Mouse (Mus musculus) intestine, postnatal 0 days (tissue): ENCODE results near the gene Hoxc4. TPM values are rescaled to one million over a fixed set of nuclear protein-coding genes. Genes with fewer than 3 reads are reported as not detected.
A peak's percentile ranks its signal among the peaks of the same experiment; 100 is the strongest.

Experiments
- ATAC-seq: fragments of 200-750 bp; cut with Nextera tagmentation; 2 replicates; pipeline ENCODE4 v1.8.0; 2017; ENCODE audit warnings: mild to moderate bottlenecking, moderate TSS enrichment, moderate library complexity
- H3K27ac ChIP-seq: fragments of 300-500 bp; sonication (generic); 2 replicates; pipeline ENCODE4 v1.5.1; 2014; ENCODE audit warnings: mild to moderate bottlenecking, low read depth, low read length, moderate library complexity
- H3K27me3 ChIP-seq: fragments of 300-500 bp; sonication (generic); replicated peaks from 2 replicates; pipeline ENCODE4 v1.6.1; 2014; ENCODE audit warnings: low read length, mixed read lengths; ENCODE audit not compliant: control insufficient read depth, insufficient read depth
- H3K36me3 ChIP-seq: fragments of 300-500 bp; sonication (generic); 2 replicates; pipeline ENCODE4 v1.6.1; 2014; ENCODE audit warnings: mild to moderate bottlenecking, moderate library complexity; ENCODE audit not compliant: control insufficient read depth, insufficient read depth
- H3K4me1 ChIP-seq: fragments of 300-500 bp; sonication (generic); replicated peaks from 2 replicates; pipeline ENCODE4 v1.6.1; 2014; ENCODE audit warnings: antibody characterized with exemption, low read length, mixed read lengths; ENCODE audit not compliant: control insufficient read depth, insufficient read depth
- H3K4me2 ChIP-seq: fragments of 300-500 bp; sonication (generic); replicated peaks from 2 replicates; pipeline ENCODE4 v1.6.1; 2014; ENCODE audit warnings: low read depth, mild to moderate bottlenecking, moderate library complexity
- H3K4me3 ChIP-seq: fragments of 300-500 bp; sonication (generic); 2 replicates; pipeline ENCODE4 v1.5.1; 2014; ENCODE audit warnings: low read depth, low read length
- H3K9ac ChIP-seq: fragments of 300-500 bp; sonication (generic); 2 replicates; pipeline ENCODE4 v1.6.1; 2014; ENCODE audit warnings: mild to moderate bottlenecking, low read depth, low read length
- H3K9me3 ChIP-seq: fragments of 300-500 bp; sonication (generic); 2 replicates; pipeline ENCODE4 v1.6.1; 2016; ENCODE audit warnings: mixed run types; ENCODE audit not compliant: control insufficient read depth
- CTCF ChIP-seq: sonication (generic); IDR thresholded peaks from 2 replicates; pipeline ENCODE4 v1.5.1; 2016; ENCODE audit warnings: low read depth, mild to moderate bottlenecking, control low read depth, antibody characterized with exemption, moderate library complexity
- WGBS: fragments of 180-500 bp; shearing (Covaris S2); extraction: QIAGEN DNeasy Blood & Tissue Kit; methylation state at CpG from one replicate; pipeline ENCODE4 v1.1.7; 2014; 5-methylcytosine and 5-hydroxymethylcytosine counted together
- polyA plus RNA-seq: library from polyadenylated mRNA; unstranded; fragments of >200 nt; fragmentation: Nextera tagmentation; extraction: Ambion mirVana; gene quantifications from 2 replicates; pipeline ENCODE4 v1.2.1, GENCODE M21; 2015

Gene Hoxc4
- polyA plus RNA-seq, 1 experiment from 2014 or later: 4.8 TPM

DNA sequence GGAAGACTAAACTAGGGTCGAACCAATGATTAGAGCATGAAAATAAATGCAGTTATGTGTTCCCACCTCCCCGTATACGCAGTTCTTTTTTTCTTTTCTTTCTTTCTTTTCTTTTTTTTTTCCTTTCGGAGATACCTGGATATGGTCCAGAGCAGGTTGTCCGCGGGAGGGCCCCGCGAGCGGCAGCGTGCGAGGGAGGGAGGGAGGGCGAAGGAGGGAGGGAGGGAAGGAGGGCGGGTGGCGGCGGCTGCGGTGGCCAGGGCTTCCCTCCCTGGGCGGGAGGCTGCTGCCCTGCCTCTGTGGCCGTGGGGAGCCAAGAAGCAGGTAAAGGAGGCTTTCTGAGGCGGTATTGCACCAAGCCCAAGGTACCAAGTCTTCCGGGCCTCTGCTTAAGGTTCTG, 42.6 kb upstream of the Hoxc4 start, which contains the start of gene Hoxc9:
Gene Hoxc9 (plus strand): TSS at position 269 of the 400 bp plus-strand sequence.
- peaks cover 99% of the 10 kb centered on the region for H3K27me3 ChIP-seq

DNA sequence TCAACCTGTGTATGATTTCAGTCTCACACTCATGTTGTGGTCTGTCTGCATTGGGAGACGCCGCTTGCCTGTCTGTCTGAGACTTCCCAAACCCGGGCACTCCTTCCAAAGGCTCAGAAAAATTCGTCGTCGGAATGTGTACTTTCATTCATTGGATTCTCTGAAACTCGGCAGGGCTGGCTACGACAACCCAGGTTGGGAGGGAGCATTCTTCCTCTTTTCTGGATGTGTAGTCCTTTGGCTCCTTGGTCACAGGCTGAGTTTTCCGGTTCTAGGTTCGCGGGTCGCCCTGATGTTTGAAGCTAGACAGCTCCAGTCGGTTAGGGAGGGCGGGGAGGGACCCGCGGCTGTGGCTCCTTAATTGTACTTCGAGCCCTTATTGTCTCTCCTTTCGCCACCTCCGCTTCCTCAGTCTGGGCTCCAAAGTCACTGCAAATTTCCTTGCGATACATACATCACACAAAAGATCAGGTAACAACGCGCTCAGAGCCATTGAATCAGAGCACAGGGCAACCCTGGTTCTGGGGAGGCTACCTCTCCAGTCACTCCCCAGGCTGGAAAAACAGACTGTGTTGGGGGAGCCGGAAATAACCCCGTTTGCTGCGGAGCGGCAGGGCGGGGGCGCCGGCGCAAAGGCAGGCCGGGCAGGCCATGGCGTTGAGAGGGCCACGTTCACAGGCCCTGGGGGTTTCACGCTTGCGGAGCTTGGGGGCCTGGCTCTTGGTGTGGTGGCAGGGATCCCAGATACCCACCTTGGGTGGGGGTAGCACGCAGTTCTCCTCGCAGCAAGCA, 41.9 kb upstream of the Hoxc4 start:
- Histone ChIP-seq H3K9ac (no peak overlapping the region), H3K4me3 (peak overlapping the region; percentile 29), H3K4me1 (no peaks in the 10 kb centered on the region), H3K27ac (no peak overlapping the region), H3K9me3 (no peaks in the 10 kb centered on the region), H3K36me3 (no peaks in the 10 kb centered on the region), H3K27me3 (peaks cover 99% of the 10 kb centered on the region), H3K4me2 (peak overlapping the region; percentile 45)
- no peak for TF ChIP-seq CTCF
- ATAC-seq: no peak; the same call in 1 of the 2 replicates
- 2% methylated on average over 37 of the region's 37 CpGs for WGBS

More for the DNA sequence above, 42.6 kb upstream of the Hoxc4 start, which contains the start of gene Hoxc9:
- no peak for TF ChIP-seq CTCF
- Histone ChIP-seq H3K4me2 (peak within 1 kb of the TSS; percentile 45), H3K4me3 (peak within 1 kb of the TSS; percentile 29), H3K27ac (no peak within 1 kb of the TSS), H3K36me3 (no peaks in the 10 kb centered on the region), H3K9ac (no peak within 1 kb of the TSS), H3K9me3 (no peaks in the 10 kb centered on the region), H3K4me1 (no peaks in the 10 kb centered on the region)
- ATAC-seq: no peak
- under 1% methylated on average over 15 of the region's 20 CpGs for WGBS

DNA sequence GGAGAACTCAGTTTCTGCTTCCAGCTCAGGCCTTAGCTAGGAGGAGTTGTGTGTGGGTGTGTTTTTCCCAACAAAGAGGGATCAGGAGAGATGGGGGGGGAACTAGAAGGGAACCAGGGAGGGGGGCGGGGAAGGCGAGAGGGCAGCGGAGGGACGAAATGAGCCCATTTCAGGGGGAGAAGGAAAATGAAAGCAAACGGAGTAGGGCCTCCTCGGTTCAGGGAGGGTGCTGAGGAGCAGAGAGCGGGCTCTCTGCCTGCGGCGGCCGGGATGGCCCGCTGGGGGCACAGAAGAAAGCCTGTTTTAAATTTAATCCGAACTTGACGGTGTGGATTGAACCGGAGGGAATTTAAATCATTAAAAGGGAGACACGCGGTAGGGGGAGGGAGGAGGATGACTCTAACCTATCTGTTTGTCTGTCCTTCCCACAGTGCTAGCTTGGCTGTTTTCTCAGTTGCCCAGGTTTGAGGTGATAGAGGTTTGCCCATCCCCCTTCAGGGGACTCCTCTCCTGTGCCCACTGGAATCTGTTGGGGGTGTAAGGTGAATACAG, 41.2 kb upstream of the Hoxc4 start:
- peak overlapping the region; percentile 29 for H3K4me3 ChIP-seq
- H3K4me2 ChIP-seq: peak overlapping the region; percentile 45
- no peaks in the 10 kb centered on the region for H3K9me3 ChIP-seq
- no peak overlapping the region for H3K27ac ChIP-seq
- H3K27me3 ChIP-seq: peaks cover 99% of the 10 kb centered on the region
- ATAC-seq: no peak
- H3K9ac ChIP-seq: no peak overlapping the region
- H3K36me3 ChIP-seq: no peaks in the 10 kb centered on the region
- WGBS: 8% methylated on average over 16 of the region's 16 CpGs
- 0 out of 2 replicates have a peak, but pooled peaks cover 3% of the 10 kb centered on the region for H3K4me1 ChIP-seq
- TF ChIP-seq CTCF: no peak

DNA sequence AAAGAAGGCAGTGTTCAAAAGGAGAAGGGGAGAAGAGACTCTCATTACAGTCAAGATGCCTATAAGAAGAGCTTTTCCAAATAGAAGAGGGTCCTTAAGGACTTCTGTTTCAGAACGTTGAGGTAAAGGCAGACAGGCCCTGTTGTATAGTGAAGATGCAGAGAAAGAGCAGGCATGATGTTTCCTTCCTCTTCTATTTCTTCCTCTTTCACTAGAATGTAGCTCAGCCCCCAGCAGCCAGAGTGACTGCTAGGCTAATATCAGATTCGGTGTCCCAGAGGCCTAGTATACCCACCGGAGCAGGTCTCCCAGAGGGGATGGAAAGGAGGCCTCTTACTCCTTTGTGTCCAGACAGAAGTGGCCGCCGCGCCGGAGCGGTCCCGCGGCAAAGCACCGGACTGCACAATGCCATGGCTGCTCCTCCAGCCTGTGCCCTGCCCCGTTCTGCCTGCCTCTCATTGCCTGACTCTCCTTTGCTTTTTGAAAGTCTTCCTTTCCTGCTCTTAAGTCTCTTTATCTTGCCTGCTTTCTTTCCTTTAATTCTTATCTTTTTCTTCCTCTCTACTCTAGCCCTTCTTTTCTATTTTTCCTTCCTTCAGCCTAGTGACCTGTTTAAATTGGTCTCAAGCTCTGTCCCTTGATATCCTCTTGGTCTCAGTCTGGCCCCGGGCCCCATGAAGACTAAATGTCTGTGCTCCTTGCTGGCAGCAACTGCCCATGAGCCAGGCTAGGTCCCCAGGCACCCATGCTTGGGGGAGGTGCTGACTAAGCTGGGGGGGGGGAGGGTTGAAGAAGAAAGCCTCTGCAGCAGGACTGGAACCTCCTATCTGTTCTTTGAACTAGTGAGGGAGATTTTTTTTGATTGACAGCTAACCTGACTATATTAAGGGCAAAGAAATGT, 39.9 kb upstream of the Hoxc4 start:
- ATAC-seq: no peak
- Histone ChIP-seq H3K27ac (no peak overlapping the region), H3K9ac (no peak overlapping the region), H3K4me2 (no peak overlapping the region), H3K4me1 (0 out of 2 replicates have a peak, but pooled peaks cover 3% of the 10 kb centered on the region), H3K9me3 (no peaks in the 10 kb centered on the region), H3K36me3 (no peaks in the 10 kb centered on the region), H3K4me3 (no peak overlapping the region), H3K27me3 (peaks cover 98% of the 10 kb centered on the region)
- WGBS: 9% methylated on average over 12 of the region's 13 CpGs
- no peak for TF ChIP-seq CTCF

DNA sequence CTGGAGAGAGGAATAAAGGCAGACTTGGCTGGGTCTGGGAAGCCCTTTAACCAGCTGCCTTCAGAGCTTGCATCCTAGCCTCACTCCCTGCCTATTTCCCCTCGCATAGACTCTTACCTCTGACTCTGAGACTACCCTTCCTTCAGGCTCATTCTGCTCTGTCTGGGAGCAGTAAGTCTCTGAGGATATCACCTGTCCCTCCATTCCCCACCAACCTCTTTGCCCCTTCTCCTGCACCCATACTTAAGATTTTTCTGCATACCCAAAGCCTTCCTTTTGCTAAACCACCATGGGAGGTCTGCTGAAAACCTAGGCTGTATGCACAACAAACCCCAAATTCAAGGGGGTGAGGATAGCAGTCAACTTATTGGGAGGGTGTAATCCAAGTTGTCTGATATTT, 38.8 kb upstream of the Hoxc4 start:
- H3K27ac ChIP-seq: no peak overlapping the region
- no peaks in the 10 kb centered on the region for H3K36me3 ChIP-seq
- H3K4me2 ChIP-seq: no peak overlapping the region
- no peak for TF ChIP-seq CTCF
- H3K9me3 ChIP-seq: no peaks in the 10 kb centered on the region
- WGBS: 0% methylated on average over 1 of the region's 1 CpGs
- no peak overlapping the region for H3K4me3 ChIP-seq
- H3K27me3 ChIP-seq: peaks cover 99% of the 10 kb centered on the region
- H3K9ac ChIP-seq: no peak overlapping the region
- no peak for ATAC-seq
- 0 out of 2 replicates have a peak, but pooled peaks cover 3% of the 10 kb centered on the region for H3K4me1 ChIP-seq

DNA sequence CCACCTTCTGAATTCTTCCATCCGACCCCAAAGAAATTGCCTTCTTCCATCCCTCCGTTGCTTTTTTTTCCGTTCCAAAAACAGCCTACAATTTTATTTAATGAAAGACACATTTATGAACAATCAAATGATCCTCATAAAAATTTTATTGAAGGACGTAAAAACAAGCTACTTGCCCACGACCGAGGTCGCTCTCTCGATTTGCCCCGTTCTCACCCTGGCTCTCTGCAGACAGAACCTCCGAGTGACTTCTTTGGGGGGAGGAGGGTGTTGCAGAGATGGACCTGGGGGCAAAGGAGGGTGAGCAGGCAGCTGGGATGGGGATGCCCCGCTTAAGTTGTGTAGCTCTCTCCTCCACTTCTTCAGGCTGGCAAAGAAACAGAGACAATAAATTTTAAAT, 38.4 kb upstream of the Hoxc4 start:
- TF ChIP-seq CTCF: no peak
- Histone ChIP-seq H3K27ac (no peak overlapping the region), H3K27me3 (peaks cover 99% of the 10 kb centered on the region), H3K4me2 (no peak overlapping the region), H3K4me1 (0 out of 2 replicates have a peak, but pooled peaks cover 3% of the 10 kb centered on the region), H3K9me3 (no peaks in the 10 kb centered on the region), H3K36me3 (no peaks in the 10 kb centered on the region), H3K9ac (no peak overlapping the region), H3K4me3 (no peak overlapping the region)
- ATAC-seq: no peak
- 8% methylated on average over 11 of the region's 11 CpGs for WGBS
